Mouse (Mus musculus) Patski (cell line): ENCODE results near the gene Dchs1. TPM values are rescaled to one million over a fixed set of nuclear protein-coding genes. Genes with fewer than 3 reads are reported as not detected.

Source experiments
- ATAC-seq: fragments of 100-300 bp; one replicate; pipeline ENCODE4 v1.8.0; 2021
- CTCF ChIA-PET: fragments of 350-600 bp; sonication (Branson Sonifier 250); formaldehyde crosslinking; loops from one replicate; lab custom pipeline; 2022; ENCODE audit warnings: inconsistent platforms; lab: Charles Lee
- POLR2A ChIA-PET: fragments of 350-600 bp; sonication (Branson Sonifier 250); formaldehyde crosslinking; loops from one replicate; lab custom pipeline; 2022; ENCODE audit warnings: antibody characterized with exemption, inconsistent platforms; lab: Charles Lee
- DNase-seq: peaks from one replicate; pipeline ENCODE4 v3.0.0-alpha.2; 2011; ENCODE audit warnings: low read depth, low spot score
- H3K27me3 ChIP-seq: fragments of 371-371 bp; one replicate; pipeline ENCODE4 v1.5.1; 2021
- CTCF ChIP-seq: fragments of 100-300 bp; IDR thresholded peaks from one replicate; pipeline ENCODE4 v1.5.1; 2021
- in situ Hi-C: fragments of 300-500 bp; cut with MboI; formaldehyde crosslinking; loops from 3 replicates; pipeline ENCODE4 v1.11.1; 2018; ENCODE audit warnings: low pct_unique_long_range_greater_than_20kb, mixed read lengths
- polyA plus RNA-seq: library from polyadenylated mRNA; unstranded; gene quantifications from one replicate; pipeline ENCODE4 v1.2.3, GENCODE M21; 2021

The Dchs1 gene
- polyA plus RNA-seq, 1 experiment from 2014 or later = not detected

DNA sequence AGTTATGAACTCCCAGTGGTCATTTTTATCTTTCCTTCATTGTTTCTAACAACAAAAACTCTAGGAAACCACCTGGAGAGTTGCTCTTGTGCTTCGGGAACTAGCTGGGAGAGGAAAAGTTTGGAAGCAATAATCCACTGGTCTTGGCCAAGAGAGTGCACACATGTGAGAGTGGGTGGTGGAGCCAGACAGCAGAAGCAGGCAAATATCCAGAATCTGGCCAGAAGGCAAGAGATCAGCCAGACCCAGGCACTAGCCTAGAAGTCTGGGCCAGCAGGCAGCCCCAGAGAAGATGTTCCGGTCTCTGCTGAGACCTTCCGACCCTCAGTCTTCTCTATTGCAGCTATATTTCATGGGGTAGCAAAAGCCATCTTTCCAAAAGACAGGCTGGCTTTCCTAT lies 17.5 kb downstream of the Dchs1 start:
- CTCF ChIA-PET = no interaction called here
- in situ Hi-C loops = no loop called here

DNA sequence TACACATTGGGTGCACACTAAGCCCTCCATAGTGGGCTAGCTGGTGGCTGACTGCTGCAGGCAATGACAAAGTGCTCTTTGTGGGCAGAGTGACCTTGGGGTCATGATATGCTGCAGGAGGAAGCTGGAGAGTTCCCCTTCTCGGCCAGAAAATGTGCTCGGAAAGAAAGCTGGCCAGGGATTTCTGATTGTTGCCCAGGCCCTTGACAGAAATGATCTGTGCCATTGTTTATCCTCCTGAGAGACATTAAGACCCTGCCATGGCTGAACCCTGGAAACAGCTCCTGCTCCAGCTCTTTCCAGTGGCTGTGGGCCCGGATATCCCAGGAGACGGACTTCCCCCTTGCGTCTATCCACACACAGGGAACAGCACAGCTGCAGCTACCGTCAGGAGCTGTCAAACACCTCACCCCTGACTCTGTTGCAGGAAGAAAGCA lies 19.7 kb downstream of the Dchs1 start:
- in situ Hi-C loops = no loop called here
- ChIA-PET POLR2A (no interaction called here), CTCF (no interaction called here)
- peaks cover 4% of the 10 kb centered on the region for H3K27me3 ChIP-seq
- no peak for TF ChIP-seq CTCF
- ATAC-seq (no peak), DNase-seq (no peak)

More for the DNA sequence above, 17.5 kb downstream of the Dchs1 start:
- ATAC-seq (no peak), DNase-seq (no peak)
- TF ChIP-seq CTCF = no peak
- POLR2A ChIA-PET = no interaction called here
- H3K27me3 ChIP-seq = peaks cover 2% of the 10 kb centered on the region

DNA sequence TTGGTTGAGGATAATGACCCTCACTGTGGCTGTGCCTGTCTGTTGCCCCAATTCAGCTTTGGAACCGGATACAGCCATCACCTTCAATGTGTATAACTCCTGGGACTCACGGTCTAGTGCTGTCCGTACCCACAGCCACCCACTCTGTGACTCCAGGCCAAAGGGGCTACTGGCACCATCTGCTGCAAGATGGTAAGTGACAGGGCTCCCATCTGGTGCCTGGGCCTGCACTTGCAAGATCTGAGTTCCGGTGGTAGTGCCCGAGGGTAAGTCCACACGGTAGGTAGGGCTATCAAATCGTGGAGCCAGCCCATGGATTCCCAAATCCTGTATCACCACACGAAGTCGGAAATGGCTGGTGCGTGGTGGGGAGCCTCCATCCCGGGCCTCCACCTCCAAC lies 23.1 kb downstream of the Dchs1 start:
- in situ Hi-C loops = no loop called here
- TF ChIP-seq CTCF = no peak
- no peak for ATAC-seq
- CTCF ChIA-PET = no interaction called here
- H3K27me3 ChIP-seq = peaks cover 18% of the 10 kb centered on the region
- POLR2A ChIA-PET = no interaction called here
- DNase-seq = no peak

DNA sequence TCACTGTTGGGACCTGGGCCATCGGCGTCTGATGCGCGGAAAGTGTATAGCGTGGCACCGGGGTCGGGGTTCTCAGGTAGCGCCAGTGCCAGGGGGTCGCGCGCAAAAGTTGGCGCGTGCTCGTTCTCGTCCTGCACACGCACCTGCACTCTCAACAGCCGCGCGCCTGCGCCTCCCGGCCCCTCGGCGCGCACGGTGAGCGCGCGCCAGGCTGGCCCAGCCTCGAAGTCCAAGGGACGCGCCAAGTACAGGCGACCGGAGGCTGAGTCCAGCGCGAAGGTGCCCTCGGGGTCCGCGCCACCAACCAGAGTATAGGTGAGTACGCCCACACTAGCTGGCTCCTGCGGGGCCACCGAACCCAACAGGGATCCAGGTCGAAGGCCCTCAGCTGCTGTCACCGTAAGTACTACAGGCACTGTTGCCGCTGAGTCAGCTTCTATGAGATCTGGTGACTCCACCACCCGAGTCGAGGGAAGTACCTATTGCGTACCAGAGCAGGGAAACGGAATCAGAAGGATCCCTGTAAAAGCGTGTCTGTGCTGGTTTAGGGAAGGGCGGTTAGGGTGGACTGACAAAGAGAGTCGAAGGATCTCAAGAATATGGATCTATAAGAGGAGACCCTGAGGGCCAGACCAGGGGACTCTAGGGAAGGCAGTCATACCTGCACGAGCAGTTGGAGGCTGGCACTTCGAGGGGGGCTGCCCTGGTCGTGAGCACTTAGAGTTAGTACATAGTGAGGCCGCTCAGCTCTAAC lies 24.8 kb downstream of the Dchs1 start:
- POLR2A ChIA-PET = no interaction called here
- CTCF ChIA-PET = no interaction called here

DNA sequence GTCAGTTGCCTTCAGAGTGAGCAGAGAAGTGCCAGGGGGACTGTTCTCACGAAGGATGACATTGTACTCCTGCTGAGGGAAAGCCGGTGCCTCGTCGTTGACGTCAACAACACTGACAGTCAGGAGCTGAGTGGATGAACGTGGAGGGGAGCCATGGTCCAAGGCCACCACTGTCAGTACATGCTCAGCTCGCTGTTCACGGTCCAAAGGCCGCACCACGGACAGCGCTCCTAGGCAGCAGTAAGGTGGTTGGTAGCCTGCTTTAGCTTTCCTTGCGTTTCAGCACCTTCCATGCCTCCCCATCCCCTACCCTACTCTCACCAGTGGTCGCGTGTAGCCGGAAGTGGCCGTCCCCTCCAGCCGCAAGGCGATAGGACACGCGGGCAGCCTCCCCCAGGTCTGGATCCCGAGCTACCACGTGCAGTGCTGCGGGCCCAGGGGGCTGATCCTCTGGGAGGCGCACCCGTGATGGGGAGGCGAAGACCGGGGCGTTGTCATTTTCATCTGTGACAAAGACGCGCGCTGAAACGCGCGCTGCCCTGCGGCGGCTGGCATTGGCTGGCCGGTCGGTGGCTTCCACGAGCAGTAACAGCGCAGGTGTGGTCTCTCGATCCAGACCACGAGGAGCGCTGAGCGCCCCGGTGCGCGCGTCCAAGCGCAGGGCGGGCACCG lies 25.5 kb downstream of the Dchs1 start:
- ChIA-PET POLR2A (no interaction called here), CTCF (interaction anchor here (1.5 kb wide), 1 partner anchor 11 kb away, joined by 3 read pairs; the partner anchor contains the start of gene Tpp1)
- in situ Hi-C loops = no loop called here
- ATAC-seq (peak; percentile 47), DNase-seq (no peak)
- no peak for TF ChIP-seq CTCF
- peaks cover 38% of the 10 kb centered on the region for H3K27me3 ChIP-seq

More for the DNA sequence above, 24.8 kb downstream of the Dchs1 start:
- TF ChIP-seq CTCF = no peak
- in situ Hi-C loops = no loop called here
- no peak for DNase-seq
- ATAC-seq = no peak
- H3K27me3 ChIP-seq = peaks cover 34% of the 10 kb centered on the region

DNA sequence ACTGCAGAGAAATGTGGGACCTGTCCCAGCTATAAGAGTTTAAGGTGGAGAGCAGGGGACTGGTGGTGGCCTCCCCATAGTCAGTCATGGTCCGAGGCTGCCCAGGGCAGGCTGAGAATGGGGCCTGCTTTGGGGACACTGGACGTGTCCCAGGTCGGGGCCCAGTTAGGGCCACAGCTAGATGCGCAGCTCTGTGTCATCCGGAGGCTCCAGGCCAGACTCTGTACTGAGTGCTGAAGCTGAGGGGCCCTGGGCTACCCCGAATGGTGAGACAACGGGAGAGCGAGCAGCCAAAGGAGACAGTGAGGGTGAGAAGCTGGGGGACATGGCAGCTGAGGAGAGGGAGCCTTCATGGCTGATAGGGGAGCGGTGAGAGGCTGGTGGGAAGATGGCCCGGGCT lies 34.2 kb downstream of the Dchs1 start:
- DNase-seq (no peak), ATAC-seq (no peak)
- TF ChIP-seq CTCF = no peak
- peaks cover 30% of the 10 kb centered on the region for H3K27me3 ChIP-seq
- POLR2A ChIA-PET = interaction anchor here (1.1 kb wide), 1 partner anchor 55 kb away, joined by 3 read pairs; no protein-coding TSS in a partner anchor
- CTCF ChIA-PET = interaction anchor here (1.4 to 1.7 kb wide), 2 partner anchors 10 to 13 kb away, joined by 3 read pairs; partner anchors contain the start of gene Taf10
- in situ Hi-C loops = loop anchor here (5.0 kb wide), 1 partner anchor 54 kb away; no protein-coding TSS in a partner anchor

DNA sequence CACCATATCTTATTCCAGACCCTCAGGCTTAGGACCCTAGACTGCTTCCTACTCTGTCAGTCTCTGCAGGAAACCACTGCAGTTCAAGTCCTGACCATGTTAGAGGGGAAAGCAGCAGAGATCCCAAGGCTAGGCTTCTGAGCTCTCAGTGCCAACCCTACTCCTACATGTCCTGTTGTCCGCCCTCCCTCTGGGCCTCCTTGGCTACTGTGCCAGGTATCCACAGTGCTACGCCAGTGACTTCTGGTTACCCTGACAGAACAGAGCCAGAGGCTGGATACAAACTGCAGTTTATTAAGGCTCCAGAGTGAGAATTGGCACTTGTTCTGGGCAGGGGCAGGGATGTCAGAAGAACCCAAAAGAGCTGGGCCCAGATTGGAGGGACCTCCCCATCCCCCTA lies 34.7 kb downstream of the Dchs1 start:
- no peak for DNase-seq
- H3K27me3 ChIP-seq = peaks cover 24% of the 10 kb centered on the region
- no peak for ATAC-seq
- CTCF ChIA-PET = interaction anchor here (1.0 to 1.7 kb wide), 4 partner anchors 9 to 31 kb away, joined by 3 read pairs; partner anchors contain the start of genes Rrp8 and Taf10
- no peak for TF ChIP-seq CTCF
- in situ Hi-C loops = loop anchor here (5.0 kb wide), 1 partner anchor 55 kb away; no protein-coding TSS in a partner anchor
- POLR2A ChIA-PET = interaction anchor here (1.1 kb wide), 1 partner anchor 55 kb away, joined by 3 read pairs; no protein-coding TSS in a partner anchor

DNA sequence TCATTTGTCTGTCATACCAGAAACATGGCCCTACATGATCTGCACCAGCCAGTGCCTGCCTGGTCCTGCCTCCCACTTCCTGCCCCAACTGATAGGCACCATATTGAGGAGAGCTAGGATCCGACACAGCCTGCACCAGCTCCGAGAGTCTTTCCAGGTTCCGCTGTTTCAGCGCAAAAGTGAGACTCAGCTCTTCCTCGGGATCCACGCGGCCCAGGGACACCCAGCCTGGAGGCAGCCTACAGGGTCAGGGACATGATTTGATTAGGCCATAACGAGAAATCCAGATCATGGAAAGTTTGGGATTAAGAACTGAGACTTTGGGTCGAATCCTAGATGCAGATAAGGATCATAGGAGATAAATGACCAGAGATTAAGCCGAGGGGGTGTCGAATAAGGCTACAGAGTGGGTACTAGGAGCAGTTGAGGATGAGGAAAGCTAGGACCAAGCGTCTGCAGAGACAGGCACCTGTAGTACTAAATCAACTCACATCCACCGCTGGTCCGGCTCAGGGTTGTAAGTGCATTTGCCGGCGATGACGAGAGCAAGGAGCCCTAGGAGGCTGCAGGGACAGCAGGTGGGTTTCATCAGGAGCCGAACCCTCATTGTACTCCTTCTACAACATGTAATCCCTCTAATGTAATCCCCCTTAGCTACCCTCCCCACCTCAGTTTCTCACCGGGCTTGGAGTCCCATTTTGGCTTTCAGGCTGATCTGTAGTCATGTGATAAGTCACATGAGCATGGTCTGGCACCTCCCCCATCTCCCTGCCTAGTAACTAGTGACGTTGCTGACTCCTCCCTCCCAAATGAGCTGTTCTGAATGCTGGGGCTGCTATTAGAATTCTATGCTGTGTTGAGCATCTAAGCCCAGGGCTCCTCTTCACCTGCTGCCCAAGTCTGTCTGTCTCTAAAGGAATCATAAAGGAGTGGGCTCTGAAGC lies 35.7 kb downstream of the Dchs1 start, which contains the start of gene Tpp1:
Tpp1 (minus strand) TSS at position 745 of the 943 bp plus-strand sequence.
- ATAC-seq (peak; percentile 84), DNase-seq (peak; percentile 84)
- TF ChIP-seq CTCF = no peak
- CTCF ChIA-PET = interaction anchor here (0.6 to 1.7 kb wide), 6 partner anchors 9 to 32 kb away, joined by 3 read pairs; partner anchors contain the start of gene Rrp8
- H3K27me3 ChIP-seq = peaks cover 17% of the 10 kb centered on the region
- in situ Hi-C loops = loop anchor here (5.0 kb wide), 1 partner anchor 56 kb away; no protein-coding TSS in a partner anchor
- POLR2A ChIA-PET = interaction anchor here (1.3 kb wide), 1 partner anchor 13 kb away, joined by 4 read pairs; no protein-coding TSS in a partner anchor

DNA sequence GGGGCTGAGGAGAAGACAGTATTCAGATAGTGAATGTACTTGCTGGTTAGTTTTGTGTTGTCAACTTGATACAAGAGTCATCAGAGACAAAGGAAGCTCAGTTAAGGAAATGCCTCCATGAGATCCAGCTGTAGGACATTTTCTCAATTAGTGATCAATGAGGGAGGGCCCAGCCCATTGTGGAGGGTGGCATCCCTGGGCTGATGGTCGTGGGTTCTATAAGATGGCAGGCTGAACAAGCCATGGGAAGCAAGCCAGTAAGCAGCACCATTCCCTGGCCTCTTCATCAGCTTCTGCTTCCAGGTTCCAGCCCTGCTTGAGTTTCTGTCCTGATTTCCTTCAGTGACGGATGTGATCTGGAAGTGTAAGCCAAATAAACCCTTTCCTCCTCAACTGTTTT lies 39.7 kb downstream of the Dchs1 start:
- POLR2A ChIA-PET = no interaction called here
- ATAC-seq = no peak
- CTCF ChIA-PET = interaction anchor here (1.1 to 2.0 kb wide), 2 partner anchors 21 to 37 kb away, joined by 3 to 5 read pairs; no protein-coding TSS in a partner anchor
- TF ChIP-seq CTCF = no peak
- DNase-seq = no peak
- no peaks in the 10 kb centered on the region for H3K27me3 ChIP-seq
- in situ Hi-C loops = no loop called here
